Mouse (Mus musculus): Measurements from ENCODE around the gene Igf1.

DNA sequence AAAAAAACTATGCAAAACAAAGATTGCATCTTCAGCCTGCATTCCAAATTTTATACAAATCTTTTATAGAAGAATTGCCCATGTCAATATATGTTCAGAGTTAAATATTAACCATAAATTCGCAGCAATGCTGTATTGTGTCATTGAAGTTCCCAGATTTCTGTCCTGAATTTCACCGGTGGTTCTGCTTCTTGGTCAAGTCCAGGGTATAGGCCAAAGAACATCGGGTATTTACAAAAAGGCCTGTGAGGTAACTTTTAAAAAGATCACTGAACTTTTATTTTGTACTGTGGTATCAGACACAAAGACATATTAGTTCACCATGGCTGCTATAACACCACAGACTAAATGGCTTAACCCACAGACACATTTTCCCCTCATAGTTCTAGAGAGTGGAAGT, 57.7 kb downstream of the Igf1 start:
- TF ChIP-seq RAD21 (IDR thresholded peaks at IDR 0.05; ENCODE audit: low read depth, low read length): no peak
- no peak for TF ChIP-seq POLR2A (IDR thresholded peaks at IDR 0.05; ENCODE audit: control insufficient read depth in 1 of 2, insufficient read depth in 1 of 2, low read depth in 1 of 2, low read length in 2 of 2, poor library complexity in 1 of 2)
- no peak for TF ChIP-seq CHD2 (IDR thresholded peaks at IDR 0.05; ENCODE audit: low read length)
- no peak for TF ChIP-seq NELFE (IDR thresholded peaks at IDR 0.05; ENCODE audit: low read depth, low read length)
- TF ChIP-seq CTCF (IDR thresholded peaks at IDR 0.05 in 2 of 3, conservative IDR thresholded peaks at IDR 0.05 in 1 of 3; ENCODE audit: control insufficient read depth in 1 of 3, insufficient read depth in 1 of 3, low read depth in 2 of 3, low read length in 3 of 3, poor library complexity in 1 of 3, severe bottlenecking in 1 of 3): no peak
- no peak for TF ChIP-seq E2F4 (IDR thresholded peaks at IDR 0.05; ENCODE audit: borderline replicate concordance, low read depth, low read length)
- TF ChIP-seq ZKSCAN1 (IDR thresholded peaks at IDR 0.05; ENCODE audit: low read depth, low read length): no peak
- TF ChIP-seq HCFC1 (IDR thresholded peaks at IDR 0.05; ENCODE audit: low read depth, low read length): no peak
- TF ChIP-seq RCOR1 (IDR thresholded peaks at IDR 0.05; ENCODE audit: low read depth, low read length): no peak
- TF ChIP-seq MYB (IDR thresholded peaks at IDR 0.05; ENCODE audit: low read depth, low read length): no peak
- TF ChIP-seq EP300 (IDR thresholded peaks at IDR 0.05; ENCODE audit: low read depth in 1 of 2, low read length in 2 of 2): no peak
- no peak for TF ChIP-seq MAX (IDR thresholded peaks at IDR 0.05; ENCODE audit: low read length)
- no peak for TF ChIP-seq ZC3H11A (IDR thresholded peaks at IDR 0.05; ENCODE audit: low read depth, low read length)
- no peak for TF ChIP-seq ZNF384 (IDR thresholded peaks at IDR 0.05; ENCODE audit: low read depth, low read length)
